Mouse (Mus musculus) lung, embryonic 16.5 days (tissue): Measurements from ENCODE around the gene Rhobtb3. TPM values are rescaled to one million over a fixed set of nuclear protein-coding genes. Genes with fewer than 3 reads are reported as not detected.
"Not testable (repeated sequence)": the region's sequence is repeated elsewhere in the genome, so short reads cannot be mapped to it uniquely, and the experiment has no call there.

Source experiments
- ATAC-seq: fragments of 200-750 bp; cut with Nextera tagmentation; 2 replicates; pipeline ENCODE4 v1.8.0; 2017; ENCODE audit warnings: low read depth, mild to moderate bottlenecking, moderate library complexity
- H3K27ac ChIP-seq: fragments of 300-500 bp; sonication (generic); 2 replicates; pipeline ENCODE4 v1.5.1; 2014; ENCODE audit warnings: mild to moderate bottlenecking, control low read depth, low read length
- H3K27me3 ChIP-seq: fragments of 300-500 bp; sonication (generic); 2 replicates; pipeline ENCODE4 v1.6.1; 2014; ENCODE audit warnings: low read depth, low read length, mixed read lengths; ENCODE audit not compliant: control insufficient read depth, insufficient read depth
- H3K36me3 ChIP-seq: fragments of 300-500 bp; sonication (generic); 2 replicates; pipeline ENCODE4 v1.6.1; 2014; ENCODE audit warnings: low read length; ENCODE audit not compliant: control insufficient read depth, insufficient read depth
- H3K4me1 ChIP-seq: fragments of 300-500 bp; sonication (generic); replicated peaks from 2 replicates; pipeline ENCODE4 v1.6.1; 2014; ENCODE audit warnings: low read length, mixed read lengths; ENCODE audit not compliant: control insufficient read depth, insufficient read depth
- H3K4me2 ChIP-seq: fragments of 300-500 bp; sonication (generic); 2 replicates; pipeline ENCODE4 v1.6.1; 2014; ENCODE audit warnings: low read depth, low read length, control low read depth
- H3K4me3 ChIP-seq: fragments of 300-500 bp; sonication (generic); 2 replicates; pipeline ENCODE4 v1.5.1; 2014; ENCODE audit warnings: mild to moderate bottlenecking, low read length, control low read depth
- H3K9ac ChIP-seq: fragments of 300-500 bp; sonication (generic); 2 replicates; pipeline ENCODE4 v1.6.1; 2014; ENCODE audit warnings: low read length, control low read depth
- H3K9me3 ChIP-seq: fragments of 300-500 bp; sonication (generic); 2 replicates; pipeline ENCODE4 v1.6.1; 2016; ENCODE audit warnings: low read length; ENCODE audit not compliant: control insufficient read depth
- whole genome bisulfite sequencing: fragments of 180-500 bp; shearing (Covaris S2); extraction: QIAGEN DNeasy Blood & Tissue Kit; methylation state at CpG from one replicate; pipeline ENCODE4 v1.1.7; 2014; 5-methylcytosine and 5-hydroxymethylcytosine counted together
- polyA plus RNA-seq: library from polyadenylated mRNA; unstranded; fragments of >200 nt; fragmentation: Nextera tagmentation; extraction: Ambion mirVana; gene quantifications from 2 replicates; pipeline ENCODE4 v1.2.1, GENCODE M21; 2015

Rhobtb3 gene
- polyA plus RNA-seq, 1 experiment from 2014 or later = 24.7 TPM

DNA sequence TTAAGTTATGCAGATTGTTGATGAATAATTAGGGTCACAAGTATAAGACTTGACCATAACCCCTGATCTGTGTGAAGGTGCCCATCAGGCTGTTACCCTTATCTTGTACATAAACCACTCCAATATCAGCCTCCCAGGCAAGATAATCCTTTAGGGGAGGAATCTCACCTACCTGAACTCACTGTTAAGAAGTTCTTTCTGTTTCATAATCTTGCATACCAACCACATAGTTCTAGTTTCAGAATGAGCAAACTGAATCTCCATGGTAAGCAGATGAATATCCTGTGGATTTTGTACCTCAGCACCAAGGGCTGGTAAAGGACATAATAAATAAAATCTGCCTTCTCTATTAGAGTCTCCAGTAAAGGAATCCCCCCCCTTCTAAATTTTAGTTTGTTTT lies 111.0 kb downstream of the Rhobtb3 start:
- ATAC-seq = no peak
- H3K27ac ChIP-seq = no peak overlapping the region
- no peaks in the 10 kb centered on the region for H3K36me3 ChIP-seq

DNA sequence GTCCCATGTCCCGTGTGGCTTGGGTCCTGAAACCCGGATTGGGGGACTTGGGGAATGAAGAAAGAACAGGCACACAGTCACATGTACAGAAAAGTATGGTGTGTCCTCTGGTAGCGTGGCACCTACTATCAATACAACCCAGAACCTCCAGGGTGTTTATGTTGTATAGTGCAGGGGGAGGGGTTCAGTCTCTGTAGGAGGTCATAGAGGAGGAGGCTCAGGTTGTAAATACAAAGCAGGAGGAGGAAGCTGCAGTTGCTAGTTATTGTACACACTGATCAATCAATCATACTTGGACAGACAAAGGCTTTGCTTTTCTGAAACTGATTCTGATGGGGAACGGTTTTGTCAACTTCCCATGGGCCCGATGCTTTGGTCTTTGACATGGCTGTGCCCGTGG lies 112.0 kb downstream of the Rhobtb3 start:
- Histone ChIP-seq H3K27ac (no peak overlapping the region), H3K36me3 (no peaks in the 10 kb centered on the region), H3K4me3 (no peak overlapping the region), H3K4me2 (no peak overlapping the region), H3K9ac (no peak overlapping the region), H3K9me3 (no peaks in the 10 kb centered on the region), H3K4me1 (peaks cover 5% of the 10 kb centered on the region; the same call in 1 of the 2 replicates), H3K27me3 (no peaks in the 10 kb centered on the region)
- 76% methylated on average over 6 of the region's 6 CpGs for WGBS
- ATAC-seq = no peak

More for the DNA sequence above, 111.0 kb downstream of the Rhobtb3 start:
- Histone ChIP-seq H3K9me3 (no peaks in the 10 kb centered on the region), H3K9ac (no peak overlapping the region), H3K4me1 (peaks cover 5% of the 10 kb centered on the region; the same call in 1 of the 2 replicates), H3K4me3 (no peak overlapping the region), H3K4me2 (no peak overlapping the region), H3K27me3 (no peaks in the 10 kb centered on the region)

- H3K4me3 ChIP-seq = no peak overlapping the region
- no peak overlapping the region for H3K27ac ChIP-seq
- peaks cover 5% of the 10 kb centered on the region; the same call in 1 of the 2 replicates for H3K4me1 ChIP-seq
- no peak overlapping the region for H3K4me2 ChIP-seq
- ATAC-seq = no peak
- no peaks in the 10 kb centered on the region for H3K9me3 ChIP-seq
- H3K36me3 ChIP-seq = no peaks in the 10 kb centered on the region
- no peak overlapping the region for H3K9ac ChIP-seq
- 83% methylated on average over 1 of the region's 1 CpGs for WGBS
- H3K27me3 ChIP-seq = no peaks in the 10 kb centered on the region
Observed at GRCm38 (mm10) chr13:75830708-75831107, 113.0 kb downstream of the Rhobtb3 start.

DNA sequence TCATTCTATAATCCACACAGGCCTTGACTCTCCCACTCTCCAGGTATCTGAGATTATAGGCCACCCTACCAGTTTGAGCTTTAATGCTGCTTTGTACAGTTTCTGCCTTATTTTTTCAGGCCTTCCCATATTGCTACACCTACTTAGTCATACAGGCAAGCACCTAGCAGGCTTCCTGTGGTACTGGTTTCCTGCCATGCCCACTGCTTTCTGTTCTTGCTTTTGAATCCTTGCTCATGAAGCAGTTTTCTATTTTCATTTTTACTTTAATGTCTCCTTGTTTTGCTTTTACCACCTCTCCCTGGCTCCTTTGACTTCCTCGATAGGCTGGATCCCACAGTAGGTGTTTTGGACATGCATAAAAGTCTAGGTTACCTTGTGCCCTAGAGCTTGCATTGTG lies 118.3 kb downstream of the Rhobtb3 start:
- Histone ChIP-seq H3K4me2 (no peak overlapping the region), H3K4me1 (no peaks in the 10 kb centered on the region), H3K9ac (no peak overlapping the region), H3K9me3 (no peaks in the 10 kb centered on the region), H3K27me3 (no peaks in the 10 kb centered on the region), H3K36me3 (no peaks in the 10 kb centered on the region), H3K27ac (no peak overlapping the region), H3K4me3 (no peak overlapping the region)
- ATAC-seq = no peak
- 91% methylated on average over 1 of the region's 1 CpGs for WGBS

DNA sequence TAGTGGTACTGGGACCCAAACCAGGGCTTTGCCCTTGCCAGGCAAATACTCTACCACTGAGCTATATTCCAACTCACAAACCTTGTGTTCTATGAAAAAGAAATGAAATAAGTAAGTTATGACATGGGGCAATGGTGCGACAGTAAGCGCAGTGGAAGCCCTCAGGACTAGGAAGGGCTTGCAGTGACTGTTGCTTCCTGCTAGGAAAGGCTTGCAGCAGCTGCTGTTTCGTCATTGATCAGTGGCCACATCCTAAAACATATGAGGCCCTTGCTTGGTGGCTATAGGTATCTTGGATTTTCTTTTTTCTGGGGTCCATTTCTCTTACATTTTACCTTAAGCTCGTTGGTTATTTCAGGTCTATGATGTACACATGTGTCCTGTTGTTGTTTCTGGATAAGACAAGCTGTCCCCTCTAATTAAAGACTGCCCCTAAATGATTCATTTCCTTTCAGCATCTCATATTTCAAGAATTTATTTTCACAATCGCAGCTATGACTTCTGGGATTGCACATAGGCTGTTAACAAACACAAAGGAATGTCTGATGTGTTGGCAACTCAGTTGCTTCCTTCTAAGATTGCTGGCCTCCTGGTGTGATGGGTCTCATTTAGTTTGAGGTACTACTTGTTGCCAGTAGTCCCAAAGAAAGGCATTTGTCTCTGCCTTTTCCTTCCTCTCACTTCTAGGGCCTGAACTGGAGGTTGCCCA lies 119.0 kb downstream of the Rhobtb3 start:
- Histone ChIP-seq H3K27ac (no peak overlapping the region), H3K4me3 (no peak overlapping the region), H3K9me3 (no peaks in the 10 kb centered on the region), H3K4me1 (no peaks in the 10 kb centered on the region), H3K36me3 (no peaks in the 10 kb centered on the region), H3K4me2 (no peak overlapping the region), H3K9ac (no peak overlapping the region), H3K27me3 (no peaks in the 10 kb centered on the region)
- no peak for ATAC-seq
- 78% methylated on average over 5 of the region's 5 CpGs for WGBS

DNA sequence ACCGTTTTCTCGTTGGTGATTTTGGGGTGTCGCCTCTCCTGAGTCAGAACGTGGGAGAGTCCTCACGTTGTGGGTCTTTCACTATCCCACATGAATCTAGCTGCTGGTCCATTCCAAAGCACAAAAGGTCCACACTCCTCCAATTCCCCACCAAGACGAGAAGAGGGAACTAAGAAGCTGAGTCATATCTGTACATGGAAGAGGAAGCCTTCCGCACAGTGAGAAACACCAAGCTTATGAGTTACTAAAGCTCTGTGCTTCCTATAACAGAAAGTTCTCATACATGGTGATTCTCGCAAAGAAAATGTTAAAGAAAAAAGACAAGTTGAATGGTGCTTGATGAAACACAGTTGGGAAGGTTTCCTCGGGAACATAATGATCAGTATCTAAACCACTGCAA lies 120.5 kb downstream of the Rhobtb3 start:
- Histone ChIP-seq H3K36me3 (no peaks in the 10 kb centered on the region), H3K27me3 (no peaks in the 10 kb centered on the region), H3K9ac (no peak overlapping the region), H3K9me3 (no peaks in the 10 kb centered on the region), H3K27ac (no peak overlapping the region), H3K4me1 (no peaks in the 10 kb centered on the region), H3K4me3 (no peak overlapping the region), H3K4me2 (no peak overlapping the region)
- 84% methylated on average over 7 of the region's 9 CpGs for WGBS
- no peak for ATAC-seq

DNA sequence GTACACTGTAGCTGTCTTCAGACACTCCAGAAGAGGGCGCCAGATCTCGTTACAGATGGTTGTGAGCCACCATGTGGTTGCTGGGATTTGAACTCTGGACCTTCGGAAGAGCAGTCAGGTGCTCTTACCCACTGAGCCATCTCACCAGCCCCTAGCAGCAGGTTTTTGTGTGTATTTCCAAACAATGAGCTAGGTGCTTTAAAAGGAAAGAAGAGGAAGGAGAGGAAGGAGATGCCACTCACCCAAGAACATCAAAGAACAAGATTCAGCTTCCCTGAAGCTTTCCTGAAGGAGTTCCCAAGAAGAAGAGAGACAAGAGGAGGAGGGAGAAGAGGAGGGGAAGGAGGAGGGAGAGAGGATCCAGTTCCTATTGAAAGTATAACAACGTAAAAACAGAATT lies 121.4 kb downstream of the Rhobtb3 start:
- WGBS = 85% methylated on average over 3 of the region's 4 CpGs
- not testable (repeated sequence) for H3K36me3 ChIP-seq, H3K9ac ChIP-seq, H3K4me2 ChIP-seq, ATAC-seq, H3K4me1 ChIP-seq, H3K27ac ChIP-seq, H3K9me3 ChIP-seq, H3K4me3 ChIP-seq, H3K27me3 ChIP-seq

GRCm38 (mm10) chr13:75819898-75820297 lies 123.8 kb downstream of the Rhobtb3 start:
- no peaks in the 10 kb centered on the region for H3K4me1 ChIP-seq
- H3K4me3 ChIP-seq = no peak overlapping the region
- no peak for ATAC-seq
- no peaks in the 10 kb centered on the region for H3K27me3 ChIP-seq
- H3K4me2 ChIP-seq = no peak overlapping the region
- H3K9ac ChIP-seq = no peak overlapping the region
- no peaks in the 10 kb centered on the region for H3K36me3 ChIP-seq
- no peaks in the 10 kb centered on the region for H3K9me3 ChIP-seq
- no peak overlapping the region for H3K27ac ChIP-seq
